Mouse (Mus musculus): ENCODE data around the gene Inpp4b. TPM values are rescaled to one million over a fixed set of nuclear protein-coding genes. Genes with fewer than 3 reads are reported as not detected.

The Inpp4b gene
- polyA plus RNA-seq, 1 experiment from 2014 or later = 3.2 TPM

DNA sequence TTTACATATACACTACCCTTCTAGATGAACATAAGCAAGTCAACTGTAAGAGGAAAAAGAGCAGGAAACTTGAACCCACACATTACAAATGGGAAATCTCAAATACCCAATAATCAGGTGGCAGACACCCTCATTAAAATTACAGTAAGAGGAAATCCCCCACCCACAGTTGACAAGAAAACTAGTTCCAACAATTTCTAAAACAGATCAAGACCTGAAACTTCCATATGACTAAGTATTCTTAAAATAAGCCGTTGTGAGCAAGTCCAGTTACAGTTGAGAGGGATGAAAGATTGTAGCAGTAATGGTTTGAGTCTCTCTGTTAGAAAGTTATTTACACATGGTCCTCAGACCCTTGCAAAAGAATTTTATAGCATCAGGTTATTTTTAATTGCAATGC, 480.8 kb downstream of the Inpp4b start:
- 73% methylated on average over 1 of the region's 1 CpGs for WGBS
- H3K4me2 ChIP-seq (replicated peaks; ENCODE audit: low read depth) = no peak overlapping the region
- no peaks in the 10 kb centered on the region for H3K4me1 ChIP-seq (replicated peaks; ENCODE audit: control insufficient read depth, insufficient read depth)
- no peaks in the 10 kb centered on the region for H3K27me3 ChIP-seq (ENCODE audit: control insufficient read depth, insufficient read depth, low read length)
- H3K9ac ChIP-seq (ENCODE audit: low read length) = no peak overlapping the region
- H3K27ac ChIP-seq (replicated peaks) = no peak overlapping the region
- DNase-seq (ENCODE audit: low spot score) = no peak
- H3K4me3 ChIP-seq (ENCODE audit: low read depth, low read length) = no peak overlapping the region
- no peak for ATAC-seq (ENCODE audit: low FRiP score, low TSS enrichment)
- no peaks in the 10 kb centered on the region for H3K36me3 ChIP-seq (ENCODE audit: control insufficient read depth, insufficient read depth, low read length)
- H3K9me3 ChIP-seq (ENCODE audit: control insufficient read depth, low read length) = no peaks in the 10 kb centered on the region
- TF ChIP-seq EP300 (optimal IDR thresholded peaks at IDR 0.05) = no peak
- TF ChIP-seq CTCF (IDR thresholded peaks at IDR 0.05; ENCODE audit: low read depth) = no peak

DNA sequence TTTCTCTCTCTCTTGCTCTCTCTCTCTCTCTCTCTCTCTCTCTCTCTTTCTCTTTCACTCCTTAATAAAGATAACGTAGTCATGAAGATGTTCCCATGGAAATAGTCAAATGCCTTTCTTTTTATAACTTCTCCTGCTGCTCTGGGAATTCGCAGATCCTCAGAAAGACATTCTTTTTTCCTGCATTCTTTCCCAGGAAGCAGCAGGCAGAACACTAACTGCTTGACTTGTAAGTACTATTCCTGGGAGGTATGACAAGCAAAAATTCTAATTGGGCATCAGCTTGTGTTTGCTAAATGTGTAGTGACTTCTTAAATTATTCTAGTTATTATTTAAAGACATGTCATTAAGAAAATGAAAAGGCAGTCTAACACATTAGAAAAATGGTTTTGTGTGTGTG, 482.6 kb downstream of the Inpp4b start:
- Histone ChIP-seq H3K9me3 (ENCODE audit: control insufficient read depth, low read length) (no peaks in the 10 kb centered on the region), H3K4me1 (replicated peaks; ENCODE audit: control insufficient read depth, insufficient read depth) (no peaks in the 10 kb centered on the region), H3K4me2 (replicated peaks; ENCODE audit: low read depth) (no peak overlapping the region), H3K36me3 (ENCODE audit: control insufficient read depth, insufficient read depth, low read length) (no peaks in the 10 kb centered on the region), H3K27me3 (ENCODE audit: control insufficient read depth, insufficient read depth, low read length) (no peaks in the 10 kb centered on the region), H3K9ac (ENCODE audit: low read length) (no peak overlapping the region), H3K4me3 (ENCODE audit: low read depth, low read length) (no peak overlapping the region), H3K27ac (replicated peaks) (no peak overlapping the region)
- ATAC-seq (ENCODE audit: low FRiP score, low TSS enrichment) (no peak), DNase-seq (ENCODE audit: low spot score) (no peak)
- TF ChIP-seq EP300 (optimal IDR thresholded peaks at IDR 0.05) = no peak
- no peak for TF ChIP-seq CTCF (IDR thresholded peaks at IDR 0.05; ENCODE audit: low read depth)
- WGBS = 41% methylated on average over 2 of the region's 2 CpGs

DNA sequence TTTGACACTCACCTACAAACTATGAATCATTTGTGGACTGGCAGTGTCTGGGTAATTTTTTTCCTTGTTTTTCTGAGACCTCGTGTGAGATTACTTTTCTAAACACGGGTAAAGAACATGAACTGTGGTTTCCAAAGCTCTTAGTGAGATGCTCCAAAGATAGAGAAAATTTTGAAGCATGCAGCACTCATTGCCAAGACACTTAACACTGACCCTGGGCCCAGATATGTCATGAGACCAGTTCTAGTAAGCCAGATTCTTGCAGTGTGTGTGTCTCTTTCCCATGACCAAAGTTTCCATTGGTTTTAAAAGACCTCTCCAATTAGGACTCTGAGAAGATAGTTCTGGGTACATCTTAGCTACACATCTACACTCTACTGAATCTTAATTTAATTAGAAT, 484.1 kb downstream of the Inpp4b start:
- Histone ChIP-seq H3K9ac (ENCODE audit: low read length) (no peak overlapping the region), H3K9me3 (ENCODE audit: control insufficient read depth, low read length) (no peaks in the 10 kb centered on the region), H3K27ac (replicated peaks) (no peak overlapping the region), H3K4me1 (replicated peaks; ENCODE audit: control insufficient read depth, insufficient read depth) (no peaks in the 10 kb centered on the region), H3K4me2 (replicated peaks; ENCODE audit: low read depth) (no peak overlapping the region), H3K36me3 (ENCODE audit: control insufficient read depth, insufficient read depth, low read length) (no peaks in the 10 kb centered on the region), H3K27me3 (ENCODE audit: control insufficient read depth, insufficient read depth, low read length) (no peaks in the 10 kb centered on the region), H3K4me3 (ENCODE audit: low read depth, low read length) (no peak overlapping the region)
- DNase-seq (ENCODE audit: low spot score) (no peak), ATAC-seq (ENCODE audit: low FRiP score, low TSS enrichment) (no peak)
- WGBS = 31% methylated on average over 2 of the region's 2 CpGs
- TF ChIP-seq EP300 (optimal IDR thresholded peaks at IDR 0.05) (no peak), CTCF (IDR thresholded peaks at IDR 0.05; ENCODE audit: low read depth) (no peak)

GRCm38 (mm10) chr8:81827306-81827913, 485.1 kb downstream of the Inpp4b start:
- TF ChIP-seq EP300 (optimal IDR thresholded peaks at IDR 0.05) (no peak), CTCF (IDR thresholded peaks at IDR 0.05; ENCODE audit: low read depth) (no peak)
- Histone ChIP-seq H3K9me3 (ENCODE audit: control insufficient read depth, low read length) (no peaks in the 10 kb centered on the region), H3K9ac (ENCODE audit: low read length) (no peak overlapping the region), H3K4me2 (replicated peaks; ENCODE audit: low read depth) (no peak overlapping the region), H3K4me1 (replicated peaks; ENCODE audit: control insufficient read depth, insufficient read depth) (no peaks in the 10 kb centered on the region), H3K4me3 (ENCODE audit: low read depth, low read length) (no peak overlapping the region), H3K36me3 (ENCODE audit: control insufficient read depth, insufficient read depth, low read length) (no peaks in the 10 kb centered on the region), H3K27ac (replicated peaks) (no peak overlapping the region), H3K27me3 (ENCODE audit: control insufficient read depth, insufficient read depth, low read length) (no peaks in the 10 kb centered on the region)
- no peak for ATAC-seq (ENCODE audit: low FRiP score, low TSS enrichment)
- 59% methylated on average over 2 of the region's 2 CpGs for WGBS
- no peak for DNase-seq (ENCODE audit: low spot score)

GRCm38 (mm10) chr8:81831430-81831829, 489.1 kb downstream of the Inpp4b start:
- Histone ChIP-seq H3K9ac (ENCODE audit: low read length) (no peak overlapping the region), H3K4me1 (replicated peaks; ENCODE audit: control insufficient read depth, insufficient read depth) (no peaks in the 10 kb centered on the region), H3K27ac (replicated peaks) (no peak overlapping the region), H3K9me3 (ENCODE audit: control insufficient read depth, low read length) (no peaks in the 10 kb centered on the region), H3K36me3 (ENCODE audit: control insufficient read depth, insufficient read depth, low read length) (no peaks in the 10 kb centered on the region), H3K4me3 (ENCODE audit: low read depth, low read length) (no peak overlapping the region), H3K4me2 (replicated peaks; ENCODE audit: low read depth) (no peak overlapping the region), H3K27me3 (ENCODE audit: control insufficient read depth, insufficient read depth, low read length) (no peaks in the 10 kb centered on the region)
- ATAC-seq (ENCODE audit: low FRiP score, low TSS enrichment) (no peak), DNase-seq (ENCODE audit: low spot score) (no peak)
- TF ChIP-seq CTCF (IDR thresholded peaks at IDR 0.05; ENCODE audit: low read depth) (no peak), EP300 (optimal IDR thresholded peaks at IDR 0.05) (no peak)

GRCm38 (mm10) chr8:81833852-81834251, 491.5 kb downstream of the Inpp4b start:
- no peak for DNase-seq (ENCODE audit: low spot score)
- TF ChIP-seq EP300 (optimal IDR thresholded peaks at IDR 0.05) (no peak), CTCF (IDR thresholded peaks at IDR 0.05; ENCODE audit: low read depth) (no peak)
- no peak overlapping the region for H3K27ac ChIP-seq (replicated peaks)
- no peaks in the 10 kb centered on the region for H3K9me3 ChIP-seq (ENCODE audit: control insufficient read depth, low read length)
- no peak for ATAC-seq (ENCODE audit: low FRiP score, low TSS enrichment)
- no peaks in the 10 kb centered on the region for H3K27me3 ChIP-seq (ENCODE audit: control insufficient read depth, insufficient read depth, low read length)
- H3K36me3 ChIP-seq (ENCODE audit: control insufficient read depth, insufficient read depth, low read length) = no peaks in the 10 kb centered on the region
- H3K4me3 ChIP-seq (ENCODE audit: low read depth, low read length) = no peak overlapping the region
- H3K9ac ChIP-seq (ENCODE audit: low read length) = no peak overlapping the region
- H3K4me1 ChIP-seq (replicated peaks; ENCODE audit: control insufficient read depth, insufficient read depth) = no peaks in the 10 kb centered on the region
- no peak overlapping the region for H3K4me2 ChIP-seq (replicated peaks; ENCODE audit: low read depth)

All from stomach, postnatal 0 days (tissue).